Mouse (Mus musculus): ENCODE data around the gene Spdef.

DNA sequence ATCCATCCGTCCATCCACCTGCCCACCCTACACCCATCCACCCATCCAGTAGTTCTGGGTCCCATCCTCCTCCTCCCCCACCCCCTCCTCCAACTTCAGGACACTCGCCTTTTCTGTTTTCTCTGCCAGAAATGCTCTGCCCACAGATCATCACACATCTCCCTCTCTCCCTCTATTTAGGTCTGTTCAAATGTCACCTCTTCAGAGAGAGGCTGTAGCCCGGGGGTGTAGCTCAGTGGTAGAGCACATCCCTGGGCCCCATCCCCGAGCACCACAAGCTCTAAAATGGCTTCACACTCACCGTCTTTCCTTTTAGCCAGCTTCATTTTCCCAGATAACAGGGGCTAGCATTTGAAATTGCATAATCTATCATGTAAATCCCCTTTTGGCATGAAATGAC, 51.0 kb downstream of the Spdef start:
- TF ChIP-seq POLR2A (IDR thresholded peaks at IDR 0.05; ENCODE audit: borderline replicate concordance, insufficient read depth, low read length) (no peak), CTCF (IDR thresholded peaks at IDR 0.05; ENCODE audit: borderline replicate concordance, insufficient read depth, low read depth, low read length) (no peak)

Data from cerebellum, adult 2 months (tissue).